Mouse (Mus musculus): Measurements from ENCODE around the gene Prss44.

- TF ChIP-seq CTCF (IDR thresholded peaks at IDR 0.05; ENCODE audit: control insufficient read depth, insufficient read depth, insufficient replicate concordance, low read depth, low read length) (no peak), POLR2A (IDR thresholded peaks at IDR 0.05; ENCODE audit: control insufficient read depth, low read depth, low read length) (no peak)
These were observed 27.1 kb downstream of the Prss44 start for GRCm38 (mm10) chr9:110840905-110841304.
